In genomic region chr13:59668501-59669093, GRCm38 (mm10) we compare ENCODE assay signal across 7 mouse cellular contexts. TPM values are rescaled to one million over a fixed set of nuclear protein-coding genes. Genes with fewer than 3 reads are reported as not detected.
A peak's percentile ranks its signal among the peaks of the same experiment; 100 is the strongest.
DNase-seq lines count a peak whose midpoint lies in the region; ATAC-seq lines count a peak whose summit lies in the region.

No protein-coding gene starts in this region.

- peaks cover 13% of the 10 kb centered on the region for H3K36me3 ChIP-seq in heart, embryonic 14.5 days (ENCODE audit: control insufficient read depth, insufficient read depth, low read length)

- no peaks in the 10 kb centered on the region for H3K9me3 ChIP-seq in heart, embryonic 14.5 days (ENCODE audit: control insufficient read depth, low read length)

- H3K27me3 ChIP-seq in heart, embryonic 14.5 days (ENCODE audit: control insufficient read depth, insufficient read depth, low read length) = no peaks in the 10 kb centered on the region

- peak overlapping the region; percentile 36 to 53; a peak in 3 of 4 replicates for H3K27ac ChIP-seq in heart, embryonic 14.5 days (replicated peaks in 1 of 2; ENCODE audit: control insufficient read depth in 1 of 2, insufficient read depth in 1 of 2, low read depth in 2 of 2, low read length in 2 of 2)

- peak overlapping the region; percentile 24; the same call in 1 of the 2 replicates for H3K4me2 ChIP-seq in heart, embryonic 14.5 days (ENCODE audit: low read length)

- DNase-seq in MEL-GATA-1-ER (ENCODE audit: extremely low read depth, low read depth) = peak; percentile 83
- peak; percentile 89 for DNase-seq in liver
- peak; percentile 23 for DNase-seq in skeletal muscle tissue, adult 2 months (ENCODE audit: low read depth, low spot score)
- no peak for DNase-seq in layer of hippocampus, adult 18-20 months (ENCODE audit: low spot score in 2 of 2)
- DNase-seq in cerebellum, adult 11-12 months = no peak

- 38% methylated on average over 11 of the region's 11 CpGs for WGBS in heart, embryonic 14.5 days

- no peak overlapping the region for H3K9ac ChIP-seq in heart, embryonic 14.5 days (ENCODE audit: low read length)

- peaks cover 6 to 9% of the 10 kb centered on the region in 2 experiments; a peak in 3 of 4 replicates for H3K4me1 ChIP-seq in heart, embryonic 14.5 days (ENCODE audit: control insufficient read depth in 2 of 2, insufficient read depth in 2 of 2, low read length in 2 of 2)

- H3K4me3 ChIP-seq in heart, embryonic 14.5 days (ENCODE audit: control insufficient read depth in 1 of 2, insufficient read depth in 1 of 2, low read depth in 1 of 2, low read length in 2 of 2) = no peak overlapping the region

- peak; percentile 81 for ATAC-seq in CD4-positive, CD25-positive, alpha-beta regulatory T cell, adult 4 months
- ATAC-seq in heart, embryonic 14.5 days (ENCODE audit: insufficient number of reproducible peaks, insufficient read depth, low FRiP score, low read depth) = peak; percentile 69; the same call in 1 of the 2 replicates

RNA-seq across cellular contexts. Expression of gene Golm1, which starts 7.0 kb away (rescaled TPM):
- polyA plus RNA-seq in CD4-positive, CD25-positive, alpha-beta regulatory T cell, adult 4 months (2017; shearing (Covaris generic)) = 10 to 100 TPM; 38.6 to 45.1 TPM
- polyA plus RNA-seq in heart, embryonic 14.5 days (2014; fragmentation: Nextera tagmentation; extraction: Ambion mirVana) = 46.6 and 49.2 TPM in 2 replicates
- 10 to 100 TPM; 63.2 to 71.2 TPM for total RNA-seq in layer of hippocampus, adult 18-20 months (2021)

RNA-seq across cellular contexts. Expression of gene 4921517D22Rik, which starts 25.3 kb away (rescaled TPM):
- not detected for polyA plus RNA-seq in CD4-positive, CD25-positive, alpha-beta regulatory T cell, adult 4 months (2017; shearing (Covaris generic))
- not detected in 2 replicates for polyA plus RNA-seq in heart, embryonic 14.5 days (2014; fragmentation: Nextera tagmentation; extraction: Ambion mirVana)
- total RNA-seq in layer of hippocampus, adult 18-20 months (2021) = not detected

RNA-seq across cellular contexts. Expression of gene Spata31d1a, which starts 41.5 kb away (rescaled TPM):
- not detected for polyA plus RNA-seq in CD4-positive, CD25-positive, alpha-beta regulatory T cell, adult 4 months (2017; shearing (Covaris generic))
- polyA plus RNA-seq in heart, embryonic 14.5 days (2014; fragmentation: Nextera tagmentation; extraction: Ambion mirVana) = 0.05 TPM in 1 of 2 replicates, not detected in the other
- under 1 TPM; 0.53 to 0.57 TPM for total RNA-seq in layer of hippocampus, adult 18-20 months (2021)

RNA-seq across cellular contexts. Expression of gene Spata31d1b, which starts 43.5 kb away (rescaled TPM):
- polyA plus RNA-seq in CD4-positive, CD25-positive, alpha-beta regulatory T cell, adult 4 months (2017; shearing (Covaris generic)) = not detected
- polyA plus RNA-seq in heart, embryonic 14.5 days (2014; fragmentation: Nextera tagmentation; extraction: Ambion mirVana) = not detected in 2 replicates
- total RNA-seq in layer of hippocampus, adult 18-20 months (2021) = not detected

Comparison
In these comparisons a context has a peak if more than half of its experiments do, and no peak if none do; other contexts are left out.
1. DNase-seq: peak in MEL-GATA-1-ER (single experiment), liver (single experiment) and skeletal muscle tissue, adult 2 months (single experiment); none in layer of hippocampus, adult 18-20 months (0 of 2) and cerebellum, adult 11-12 months (single experiment).